Mouse (Mus musculus) lung, adult 2 months (tissue): Measurements from ENCODE around the gene Clcn2.

Experiments used
- CTCF ChIP-seq: fragments of 200-500 bp; IDR thresholded peaks from 2 replicates; pipeline ENCODE4 v1.5.1; 2011; ENCODE audit warnings: mild to moderate bottlenecking, low read length, control low read depth; ENCODE audit not compliant: insufficient read depth
- POLR2A ChIP-seq: fragments of 200-500 bp; IDR thresholded peaks from 2 replicates; pipeline ENCODE4 v1.6.1; 2011; ENCODE audit warnings: low read depth, mild to moderate bottlenecking, control low read depth, low read length, borderline replicate concordance; ENCODE audit errors: extremely low read depth

DNA sequence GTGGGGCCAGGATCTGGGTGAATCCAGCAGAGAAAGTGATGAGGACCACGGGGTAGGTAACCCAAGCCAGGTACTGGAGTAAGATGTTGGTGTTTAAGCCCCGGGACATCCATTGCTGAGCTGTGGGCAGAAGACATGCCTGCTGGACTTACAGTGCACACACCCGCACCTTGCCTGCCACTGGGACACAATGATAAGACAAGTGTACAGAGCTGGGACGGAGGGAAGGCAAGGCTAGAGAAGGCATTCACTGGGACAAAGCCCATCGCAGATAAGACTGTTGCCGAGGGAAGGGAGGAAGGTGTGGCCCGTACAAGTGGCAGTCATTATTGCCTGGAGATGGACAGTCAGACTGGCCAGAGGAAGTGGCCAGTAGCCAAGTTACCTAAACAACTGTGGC is 4.7 kb downstream of the Clcn2 start:
- TF ChIP-seq CTCF: no peak
- no peak for TF ChIP-seq POLR2A
